Mouse (Mus musculus): ENCODE results near the gene Alpl.

DNA sequence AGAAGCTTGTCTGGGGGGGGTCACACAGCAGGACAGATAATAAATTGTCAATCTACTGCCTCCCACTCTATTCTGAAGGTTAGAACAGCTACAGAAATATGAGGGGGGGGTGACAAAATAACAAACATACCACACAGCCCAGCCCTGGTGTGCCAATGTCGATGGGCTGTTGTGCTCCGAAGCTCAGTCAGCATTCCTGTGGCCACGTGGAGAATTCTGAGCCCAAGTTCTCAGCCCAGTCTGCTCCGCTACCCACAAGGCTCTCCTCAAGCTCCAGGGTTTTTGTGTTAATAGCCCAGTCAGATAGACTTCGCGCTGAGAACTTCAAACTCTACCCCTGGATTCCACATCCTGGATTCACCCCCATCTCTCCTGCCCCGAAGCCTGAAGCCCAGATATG lies 2.6 kb downstream of the Alpl start:
- TF ChIP-seq GATA1 (IDR thresholded peaks at IDR 0.05; ENCODE audit: borderline replicate concordance, low read length) (no peak), FLI1 (IDR thresholded peaks at IDR 0.05; ENCODE audit: low read length) (no peak)

Data from megakaryocyte, embryonic 14.5 days (primary cell).